Mouse (Mus musculus): Measurements from ENCODE around the gene Prol1.

- no peak for TF ChIP-seq CTCF (IDR thresholded peaks at IDR 0.05; ENCODE audit: low read depth, low read length)
- TF ChIP-seq EP300 (IDR thresholded peaks at IDR 0.05; ENCODE audit: insufficient read depth, low read depth, low read length) = no peak
- no peak for TF ChIP-seq POLR2A (IDR thresholded peaks at IDR 0.05; ENCODE audit: insufficient read depth, low read length)
Observed at GRCm38 (mm10) chr5:88370578-88371232, 53.6 kb downstream of the Prol1 start.
